Mouse (Mus musculus): Measurements from ENCODE around the gene Mlph.

Gene Mlph

DNA sequence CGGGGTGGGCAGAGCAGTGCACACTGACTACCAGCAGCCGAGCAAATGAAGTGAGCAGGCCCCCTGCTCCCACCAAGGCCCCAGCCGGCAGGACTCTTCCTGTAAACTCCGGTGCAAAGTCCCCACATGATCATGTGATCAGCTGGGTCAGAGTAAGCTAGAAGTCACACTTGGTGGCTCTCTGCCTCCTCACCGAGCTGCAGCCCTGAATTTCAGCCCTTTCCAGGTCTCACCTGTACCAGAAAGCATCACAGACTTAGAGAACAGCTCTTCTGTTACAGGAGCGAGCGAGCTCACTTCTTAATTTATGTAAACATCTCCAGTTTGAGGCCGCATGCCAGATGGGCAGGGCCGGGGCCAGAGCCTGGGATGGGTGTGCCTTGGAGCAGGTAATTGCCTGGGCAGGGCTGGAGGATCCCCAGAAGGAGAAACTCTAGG, 54.5 kb downstream of the Mlph start, which contains the start of gene Rab17:
Gene Rab17 (minus strand): TSS at position 315 of the 438 bp plus-strand sequence.
- no peak for DNase-seq (ENCODE audit: low spot score in 2 of 2)

DNA sequence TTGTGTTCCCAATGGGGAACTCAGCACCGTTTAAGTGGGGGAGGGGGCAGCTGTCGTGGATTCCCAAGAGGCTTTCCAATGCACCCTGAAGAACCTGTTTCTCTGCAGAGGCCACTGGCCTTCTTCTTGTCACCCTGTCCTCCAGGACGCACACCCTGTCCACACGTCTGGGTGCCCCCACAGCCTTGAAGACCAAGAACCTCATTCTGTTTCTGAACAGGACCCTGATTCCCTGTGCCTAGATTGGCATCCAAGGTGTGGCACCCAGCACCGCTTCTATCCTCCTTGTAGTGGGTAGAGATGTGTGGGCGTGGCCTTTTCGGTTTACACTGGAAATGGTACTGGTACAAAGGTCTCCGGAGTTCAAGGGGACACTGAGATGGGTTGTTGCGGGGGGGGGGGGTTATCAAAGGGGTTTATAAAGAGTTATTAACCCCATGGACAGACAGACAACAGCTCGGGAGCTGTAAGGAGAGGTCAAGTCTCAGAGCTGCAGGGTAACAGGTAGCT, 55.1 kb downstream of the Mlph start:
- no peak for DNase-seq (ENCODE audit: low spot score in 2 of 2)

- peak; percentile 66 to 75 for DNase-seq (ENCODE audit: low spot score in 2 of 2)
Observed at GRCm38 (mm10) chr1:90972911-90973573, 58.2 kb downstream of the Mlph start.

GRCm38 (mm10) chr1:90973574-90973911, 58.7 kb downstream of the Mlph start:
- no peak for DNase-seq (ENCODE audit: low spot score in 2 of 2)

DNA sequence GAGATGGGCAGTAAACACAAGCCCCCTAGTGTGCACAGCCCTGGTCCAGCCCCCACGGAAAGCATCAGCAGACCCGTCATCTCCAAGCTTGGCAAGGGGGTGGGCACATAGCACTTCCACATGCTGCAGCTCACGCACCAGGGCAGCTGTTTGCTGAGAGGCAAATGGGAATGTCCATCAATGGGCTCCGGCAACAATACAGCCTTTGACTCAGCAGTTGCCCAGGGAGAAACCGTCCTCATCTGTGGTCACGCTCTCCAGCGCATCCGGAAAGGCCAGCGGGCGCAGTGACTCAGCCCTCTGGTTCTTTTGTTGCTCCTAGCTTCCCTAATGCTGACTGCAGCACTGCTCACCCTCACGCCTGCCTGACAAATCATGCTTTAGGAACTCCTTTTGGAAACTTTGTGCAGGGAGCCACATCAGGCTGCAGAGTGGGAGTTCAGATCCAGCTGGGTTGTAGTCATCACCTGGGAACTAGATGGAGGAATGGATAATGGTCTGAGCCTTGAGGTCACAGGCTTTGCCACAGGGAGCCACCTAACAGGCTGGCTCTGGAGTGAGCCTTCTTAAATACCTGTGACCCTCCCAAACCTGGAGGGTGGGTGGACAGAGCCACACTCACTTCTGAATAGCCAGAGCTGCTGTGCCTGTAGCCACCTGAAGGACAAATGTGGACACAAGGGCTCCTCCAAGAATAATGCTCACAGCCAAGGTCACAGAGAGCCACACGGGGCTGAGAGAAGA, 60.2 kb downstream of the Mlph start:
- DNase-seq (ENCODE audit: low spot score in 2 of 2): peak in 1 of 2 experiments; percentile 15

- DNase-seq (ENCODE audit: low spot score in 2 of 2): no peak
Observed at GRCm38 (mm10) chr1:90975960-90976359, 61.1 kb downstream of the Mlph start.

DNA sequence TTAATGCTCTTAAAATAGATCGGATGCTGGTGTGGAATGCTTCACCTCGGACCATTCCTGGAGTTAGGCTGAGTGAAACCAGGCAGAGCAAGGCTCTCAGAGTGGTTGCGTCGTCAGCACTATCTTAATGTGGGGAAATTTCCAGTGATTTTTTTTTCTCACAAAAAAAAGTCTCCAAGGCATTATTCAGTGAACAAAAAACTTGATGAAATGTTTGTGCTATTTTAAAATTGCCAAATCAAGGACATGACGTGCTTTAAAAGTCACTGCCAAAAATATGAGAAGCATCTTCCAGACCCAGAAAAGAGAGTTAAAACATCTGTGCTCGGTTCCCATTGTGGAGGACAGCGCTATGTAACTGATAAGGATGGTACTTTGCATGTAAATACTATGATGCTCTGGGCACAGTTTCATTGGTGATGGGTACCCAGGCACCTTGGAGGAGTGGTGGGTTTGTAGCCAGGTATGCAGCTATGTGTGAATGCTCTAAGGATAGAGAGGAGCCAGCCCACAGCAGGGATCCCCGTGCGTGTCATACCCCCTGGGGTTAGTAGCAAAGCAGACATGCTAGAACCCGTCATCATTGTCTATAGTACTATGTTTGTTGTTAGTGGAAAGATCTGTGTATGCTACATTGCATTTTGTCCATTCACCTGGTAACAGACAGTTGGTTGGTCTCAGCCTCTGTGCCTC, 65.9 kb downstream of the Mlph start:
- no peak for DNase-seq (ENCODE audit: low spot score in 2 of 2)

GRCm38 (mm10) chr1:90981346-90981745, 66.5 kb downstream of the Mlph start:
- DNase-seq (ENCODE audit: low spot score in 2 of 2): no peak

- DNase-seq (ENCODE audit: low spot score in 2 of 2): no peak
Observed at GRCm38 (mm10) chr1:90995916-90996315, 81.0 kb downstream of the Mlph start.

GRCm38 (mm10) chr1:90997136-90997535, 82.3 kb downstream of the Mlph start:
- DNase-seq (ENCODE audit: low spot score in 2 of 2): no peak

DNA sequence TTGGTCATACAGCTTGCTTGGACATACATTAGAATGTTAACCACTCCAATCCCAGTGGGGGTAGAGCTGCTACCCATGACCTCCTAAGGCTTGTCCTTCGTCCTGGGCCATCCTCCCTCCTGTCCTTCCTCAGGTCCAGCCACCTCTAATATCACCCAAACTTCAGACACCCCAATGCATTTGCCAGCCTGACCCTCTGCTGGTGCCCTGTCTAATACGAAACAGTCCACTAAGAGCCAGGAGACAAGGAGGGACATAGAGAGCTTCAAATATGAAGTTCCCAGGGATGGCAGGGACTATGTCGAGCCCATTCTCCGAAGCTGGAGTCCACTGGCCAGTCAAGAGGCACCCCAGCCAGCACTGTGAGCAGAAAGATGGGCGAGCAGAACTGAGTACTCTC, 82.8 kb downstream of the Mlph start:
- DNase-seq (ENCODE audit: low spot score in 2 of 2): no peak

DNA sequence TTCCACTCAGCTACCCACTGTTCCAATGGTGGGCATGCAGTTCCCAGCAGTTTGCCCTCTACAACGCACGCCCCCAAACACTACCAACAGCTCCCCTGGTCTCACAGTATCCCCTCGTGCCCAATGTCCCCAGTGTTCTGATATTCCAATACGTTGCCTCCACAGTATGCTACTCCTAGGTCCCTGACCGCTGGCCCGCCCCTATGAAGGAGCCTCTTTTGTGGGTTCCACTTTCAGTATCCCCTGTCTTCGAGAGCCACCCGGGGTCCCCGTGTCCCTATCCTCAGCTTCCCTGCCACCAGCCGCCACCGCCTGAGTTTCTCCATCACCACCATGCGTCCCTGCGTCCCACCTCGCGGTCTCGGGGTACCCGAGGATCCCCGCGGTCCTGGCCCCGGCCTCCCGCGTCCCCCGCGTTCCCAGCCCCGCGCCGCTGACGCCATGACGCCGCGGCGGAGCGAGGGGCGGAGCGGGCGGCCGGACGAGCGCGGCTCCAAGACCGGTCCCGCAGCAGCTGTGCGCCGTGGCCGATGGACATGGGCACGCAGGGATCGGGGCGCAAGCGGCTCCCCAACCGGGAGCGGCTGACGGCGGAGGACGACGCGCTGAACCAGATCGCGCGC, 83.5 kb downstream of the Mlph start, which contains the start of gene Lrrfip1:
Gene Lrrfip1 (plus strand): TSS at position 470 of the 623 bp plus-strand sequence.
- no peak for DNase-seq (ENCODE audit: low spot score in 2 of 2)

- no peak for DNase-seq (ENCODE audit: low spot score in 2 of 2)
Observed at GRCm38 (mm10) chr1:90998891-90999611, 84.2 kb downstream of the Mlph start.

DNA sequence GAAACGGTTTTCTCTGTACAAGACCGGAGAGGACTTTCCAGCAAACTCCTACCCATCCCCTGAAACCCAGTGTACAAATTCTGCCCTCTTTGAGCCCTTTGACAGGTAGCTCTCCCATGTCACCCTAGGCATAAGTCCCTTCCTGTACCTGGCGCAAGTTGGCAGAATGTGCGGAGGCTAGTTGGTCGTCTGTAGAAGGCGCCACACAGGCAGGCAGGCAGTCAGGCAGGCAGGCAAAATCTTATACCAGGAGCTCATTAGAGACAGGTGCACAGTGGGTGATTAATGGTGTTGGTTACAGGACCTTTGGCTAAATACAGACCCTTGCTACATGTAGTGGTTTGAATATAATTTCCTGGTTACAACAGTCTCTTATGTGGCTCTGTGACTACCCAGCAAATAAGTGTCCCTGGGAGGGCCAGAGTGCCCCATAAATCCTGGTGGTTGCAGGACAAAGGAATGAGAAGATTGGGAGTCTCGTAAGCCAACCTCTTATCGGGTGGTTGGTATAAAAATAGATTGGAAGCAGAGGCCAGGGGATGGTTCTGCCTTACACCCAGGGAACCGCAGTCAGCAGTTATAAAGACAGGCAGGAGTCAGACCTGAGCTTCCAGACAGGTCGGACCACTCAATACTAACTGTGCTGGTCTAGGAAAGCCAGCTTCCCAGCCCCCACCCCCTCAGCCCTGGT, 85.2 kb downstream of the Mlph start:
- no peak for DNase-seq (ENCODE audit: low spot score in 2 of 2)
